Mouse (Mus musculus) kidney, adult 11 months (tissue): ENCODE data around the gene Tspan3.

Experiments used
- DNase-seq: peaks from one replicate; pipeline ENCODE4 v3.0.0; 2022

The Tspan3 gene

DNA sequence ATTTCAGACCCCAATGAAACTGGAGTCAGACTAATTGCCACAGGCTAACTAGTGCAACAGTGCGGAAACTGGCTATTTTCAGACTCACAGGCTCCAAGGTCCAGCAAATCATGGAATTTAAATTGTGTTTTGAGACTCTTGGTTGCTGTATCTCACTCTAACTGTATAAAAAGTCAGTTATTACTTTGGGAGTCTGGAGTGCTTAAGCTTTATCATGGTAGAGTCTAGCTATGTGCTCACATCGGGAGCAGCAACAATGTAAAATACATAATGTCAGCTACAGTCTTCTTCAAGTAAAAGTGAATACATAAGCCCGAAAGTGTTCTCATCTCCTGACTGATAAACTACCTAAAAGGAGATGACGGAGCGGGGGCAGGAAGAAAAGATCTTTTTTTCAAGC lies 10.7 kb downstream of the Tspan3 start:
- no peak for DNase-seq

DNA sequence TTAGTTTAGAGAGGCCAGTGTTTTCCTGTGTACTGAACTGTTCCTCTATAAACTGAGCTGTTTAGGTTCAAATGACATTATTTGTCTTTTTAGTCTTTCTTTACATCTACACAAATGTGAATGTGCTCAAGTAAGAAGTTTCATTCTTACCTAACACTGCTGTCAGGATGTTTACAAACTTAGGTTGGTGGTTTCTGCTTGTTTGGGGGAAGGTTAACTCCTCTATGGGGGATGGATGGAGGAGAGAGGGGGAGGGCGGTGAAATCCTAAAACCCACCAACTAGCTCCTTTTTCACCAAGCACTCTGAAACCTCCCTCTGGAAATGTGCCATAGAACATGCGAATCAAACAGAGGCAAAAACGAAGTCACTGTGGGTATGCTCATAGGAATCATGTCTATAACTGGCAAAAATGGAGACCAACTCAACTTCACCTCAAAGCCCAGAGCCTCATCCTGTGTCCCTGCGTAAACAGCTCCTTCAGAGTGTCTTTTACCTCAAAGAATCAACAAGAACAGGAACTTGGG lies 12.7 kb downstream of the Tspan3 start:
- no peak for DNase-seq

DNA sequence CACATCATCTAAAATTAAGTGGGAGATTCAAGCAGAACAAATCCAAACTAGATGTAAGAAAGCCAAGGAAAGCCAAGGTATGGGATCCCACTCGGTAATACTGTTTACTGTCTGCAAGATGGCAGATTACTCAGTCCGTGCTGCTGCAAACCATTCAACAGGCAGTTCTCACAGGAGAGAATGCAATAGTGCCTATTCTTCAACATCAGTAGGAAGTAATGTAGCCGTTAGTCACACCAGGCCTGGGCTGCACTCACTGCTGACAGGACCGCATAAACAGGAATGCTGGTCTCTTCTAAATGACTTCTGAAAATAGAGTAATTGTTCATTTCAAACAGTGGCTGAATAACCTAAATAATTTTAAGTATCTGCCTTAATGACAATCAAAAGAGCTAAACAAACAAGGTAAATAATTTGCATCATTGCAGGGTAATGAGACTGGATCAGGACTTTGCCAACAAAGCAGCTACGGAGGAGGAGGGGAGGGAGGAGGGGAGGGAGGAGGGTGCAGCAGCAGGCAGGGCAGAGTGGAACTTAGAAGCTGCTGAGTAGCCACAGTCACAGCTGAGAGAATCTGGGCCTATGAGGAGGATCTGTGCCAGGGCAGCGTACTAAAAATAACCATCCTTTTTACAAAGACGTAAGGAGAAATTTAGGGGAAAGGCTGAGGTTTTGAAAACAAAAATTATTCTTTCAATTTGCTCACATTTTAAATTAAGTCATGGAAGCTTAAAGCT lies 13.4 kb downstream of the Tspan3 start:
- DNase-seq = peak; percentile 68

DNA sequence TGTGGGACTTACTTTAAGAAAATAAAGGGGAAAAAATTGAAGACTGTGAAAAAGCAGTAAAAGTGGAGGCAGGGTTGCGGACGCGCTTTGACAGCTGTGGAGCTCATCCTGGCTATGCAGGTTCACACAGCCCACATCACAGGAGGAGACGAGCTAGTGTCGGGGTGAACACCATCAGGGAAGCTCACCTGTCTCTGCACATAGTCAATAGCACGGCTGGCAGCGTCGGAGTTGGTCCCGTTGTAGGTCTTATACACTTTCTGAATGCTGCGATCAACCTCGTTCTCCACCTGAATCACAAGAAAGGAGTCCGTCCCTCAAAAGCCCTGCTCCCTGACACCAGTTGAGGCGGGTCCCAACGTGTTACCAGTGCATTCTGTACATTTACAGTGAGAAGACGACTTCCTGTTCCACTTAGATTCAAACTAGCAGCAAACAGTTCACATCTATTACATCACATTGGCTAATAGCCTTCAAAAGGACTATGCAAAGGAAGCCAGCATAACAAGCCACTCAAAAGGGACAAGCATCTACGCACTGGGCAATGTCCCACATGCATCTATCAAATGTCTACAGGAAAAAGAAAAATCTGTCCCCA lies 18.9 kb downstream of the Tspan3 start:
- no peak for DNase-seq

DNA sequence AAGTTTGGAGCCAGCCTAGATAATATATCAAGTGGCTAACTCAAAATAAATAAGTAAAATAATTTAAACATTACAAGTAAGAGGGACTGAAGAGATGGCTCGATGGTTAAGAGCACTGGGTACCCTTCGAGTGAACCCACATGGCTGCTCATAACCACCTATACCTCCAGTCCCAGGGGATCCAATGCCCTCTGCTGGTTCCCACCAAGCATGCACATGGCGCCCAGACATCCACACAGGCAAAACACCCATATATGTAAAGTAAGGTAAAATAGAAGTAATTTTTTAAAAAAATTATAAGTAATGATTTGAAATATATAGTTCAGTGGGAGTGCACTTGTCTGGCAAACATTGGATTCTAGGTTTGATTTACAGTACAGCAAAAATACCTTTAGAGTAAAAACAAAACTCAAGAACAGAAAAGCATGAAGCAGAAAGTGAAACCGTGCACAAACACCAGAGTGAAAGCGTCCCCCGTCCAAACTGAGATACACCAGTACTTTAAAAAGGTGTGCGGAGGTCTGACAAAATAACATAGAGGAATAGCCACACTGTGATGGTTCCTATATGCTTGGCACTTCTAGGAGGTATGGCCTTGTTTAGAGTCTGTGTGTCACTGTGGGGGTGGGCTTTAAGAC lies 20.8 kb downstream of the Tspan3 start:
- no peak for DNase-seq

DNA sequence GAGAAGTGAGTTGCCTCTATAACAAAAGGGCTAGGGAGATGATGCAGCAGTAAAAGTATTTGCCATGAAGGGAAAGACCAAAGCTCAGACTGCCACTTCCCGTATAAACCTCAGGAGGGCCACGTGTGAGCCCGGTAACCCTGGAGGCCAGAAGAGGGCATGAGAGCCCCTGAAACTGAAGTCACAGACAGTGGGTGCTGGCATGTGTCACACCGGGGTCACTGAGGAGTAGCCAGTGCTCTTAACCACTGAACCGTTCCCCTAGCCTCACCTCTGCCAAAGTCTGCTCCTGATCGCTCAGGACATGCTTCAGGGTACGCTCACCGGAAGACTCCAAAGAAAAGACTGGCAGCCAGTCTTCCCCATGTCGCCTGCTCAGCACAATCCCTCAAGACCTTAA lies 23.5 kb downstream of the Tspan3 start:
- DNase-seq = peak; percentile 84

DNA sequence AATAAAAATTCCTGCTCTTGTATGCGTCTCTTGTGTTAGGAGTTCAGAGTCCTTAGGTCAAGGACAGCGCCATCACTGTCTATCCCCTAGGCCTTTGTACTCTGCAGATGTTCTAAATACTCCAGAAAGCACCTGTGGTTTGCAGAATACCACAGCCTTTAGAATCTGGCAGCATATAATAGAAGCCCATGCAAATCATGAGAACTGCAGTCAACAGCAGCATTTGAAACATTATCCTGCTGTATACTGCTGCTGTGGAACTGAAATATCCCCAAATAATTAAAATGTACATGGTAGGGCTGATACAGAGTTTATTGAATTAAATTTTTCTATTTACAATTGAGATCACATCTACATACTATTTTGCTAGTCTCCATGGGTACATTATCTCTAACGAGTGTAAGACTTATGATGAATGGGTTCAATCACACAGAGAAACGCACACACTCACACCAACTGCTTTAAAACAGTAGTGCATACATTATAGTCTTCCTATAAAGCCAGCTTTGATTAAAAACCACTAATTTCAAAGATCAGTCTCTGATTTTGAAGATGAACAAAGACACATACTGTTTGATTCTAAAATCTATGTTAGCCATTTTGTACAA lies 29.6 kb downstream of the Tspan3 start:
- no peak for DNase-seq

DNA sequence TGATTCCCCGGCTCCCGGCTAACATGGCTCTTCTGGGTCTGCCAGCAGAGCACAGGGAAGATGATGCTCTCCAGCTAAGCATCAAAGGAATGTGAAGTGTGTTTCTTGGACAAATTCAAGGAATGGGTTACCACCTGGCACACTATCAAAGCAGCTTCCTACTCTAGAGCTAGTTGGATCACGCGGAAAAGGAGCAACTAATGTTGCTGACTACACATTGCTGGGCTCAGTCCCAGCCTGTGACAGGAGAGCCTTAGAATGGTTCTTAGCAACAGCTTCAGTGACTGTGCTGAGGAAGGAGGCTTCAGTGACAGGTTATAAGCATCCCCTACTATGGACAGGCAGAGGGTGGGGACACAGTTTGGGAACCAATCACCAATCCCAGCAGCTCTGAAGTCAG lies 30.7 kb downstream of the Tspan3 start:
- DNase-seq = no peak

DNA sequence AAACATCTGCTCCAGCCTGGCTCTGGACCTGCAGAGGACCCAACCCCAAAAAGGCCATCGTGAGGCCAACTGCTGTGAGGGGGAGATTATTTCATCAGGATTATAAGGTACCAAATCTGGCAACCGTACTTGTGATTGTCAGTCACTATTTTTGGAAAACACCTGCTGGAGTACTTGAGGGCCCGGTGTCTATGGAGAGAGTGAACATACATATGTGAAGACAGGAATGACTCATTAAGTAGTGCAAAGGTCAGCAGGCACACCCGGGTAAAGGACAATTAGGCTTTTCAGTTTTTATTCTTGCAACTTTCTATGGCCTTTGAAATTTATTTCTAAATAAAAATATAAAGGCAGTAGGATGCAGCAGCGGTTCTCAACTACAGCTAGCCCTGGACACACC lies 31.3 kb downstream of the Tspan3 start:
- no peak for DNase-seq

DNA sequence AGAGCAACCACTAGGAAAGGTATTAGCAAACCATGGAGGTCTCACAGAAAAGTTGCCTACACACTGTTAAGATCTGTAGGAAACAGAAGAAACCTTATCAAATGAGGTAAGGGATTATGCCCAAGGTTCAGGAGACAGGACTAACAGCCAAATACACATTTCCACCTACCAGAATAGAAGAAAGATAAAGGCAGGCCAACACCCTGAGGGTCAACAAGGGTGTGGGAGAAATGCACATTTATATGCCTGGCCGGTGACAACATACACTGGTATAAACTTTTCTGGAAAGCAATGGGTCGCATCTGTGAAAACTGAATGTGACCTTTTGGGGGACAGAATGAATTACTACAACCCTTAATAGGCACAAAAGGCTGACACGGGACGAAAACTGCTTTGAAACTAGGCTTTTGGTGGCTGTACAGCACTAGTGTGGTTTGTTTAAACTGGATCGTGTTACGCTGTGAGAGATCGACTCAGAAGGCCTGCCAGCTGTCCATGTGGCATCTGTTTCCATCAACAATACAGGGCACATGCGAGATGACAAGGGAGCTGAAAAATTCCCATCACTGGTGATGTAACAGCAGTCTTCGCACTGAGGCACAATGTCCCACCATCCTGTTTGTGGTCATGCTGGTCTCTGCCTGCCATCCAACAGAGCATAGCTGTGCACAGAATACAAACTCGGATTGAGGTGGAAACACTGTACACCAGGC lies 33.3 kb downstream of the Tspan3 start:
- DNase-seq = no peak

DNA sequence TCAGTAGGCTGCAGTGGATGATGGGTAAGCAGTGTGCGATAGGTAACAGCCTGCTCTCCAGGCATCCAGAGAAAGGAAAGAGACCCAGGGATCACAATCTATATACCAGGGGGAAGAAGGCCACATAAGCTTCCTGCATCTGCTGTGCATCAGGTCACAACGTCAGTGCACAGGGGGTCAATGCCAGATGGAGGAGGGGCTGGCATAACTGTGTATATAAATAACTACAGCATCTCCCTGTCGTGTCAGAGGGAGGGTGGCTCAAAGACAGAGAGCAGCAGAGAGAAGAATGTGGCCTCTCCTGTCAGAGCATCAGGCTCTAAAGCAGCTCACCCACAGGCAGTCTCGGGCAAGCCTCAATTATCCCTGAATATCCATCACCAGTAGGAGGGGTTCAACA lies 34.7 kb downstream of the Tspan3 start:
- DNase-seq = no peak

DNA sequence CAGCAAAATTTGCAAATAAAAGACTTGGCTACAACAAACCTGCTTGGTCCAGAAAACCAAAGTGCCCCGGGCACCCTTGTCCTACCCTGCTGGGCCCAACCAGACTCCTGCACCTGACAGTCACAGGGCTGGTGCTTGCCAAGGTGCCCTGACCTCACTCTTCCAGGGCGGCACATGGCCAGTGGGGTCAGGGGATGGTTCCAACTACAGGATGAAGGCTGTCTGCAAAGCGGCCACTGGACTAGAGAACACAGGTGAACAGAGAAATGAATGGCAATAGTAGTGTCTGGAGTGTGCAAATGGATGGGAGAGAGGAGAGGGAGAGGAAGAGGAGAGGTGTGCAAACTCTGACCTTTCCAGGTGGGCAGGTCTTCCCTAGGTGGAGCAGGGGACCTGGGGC lies 35.3 kb downstream of the Tspan3 start:
- no peak for DNase-seq

DNA sequence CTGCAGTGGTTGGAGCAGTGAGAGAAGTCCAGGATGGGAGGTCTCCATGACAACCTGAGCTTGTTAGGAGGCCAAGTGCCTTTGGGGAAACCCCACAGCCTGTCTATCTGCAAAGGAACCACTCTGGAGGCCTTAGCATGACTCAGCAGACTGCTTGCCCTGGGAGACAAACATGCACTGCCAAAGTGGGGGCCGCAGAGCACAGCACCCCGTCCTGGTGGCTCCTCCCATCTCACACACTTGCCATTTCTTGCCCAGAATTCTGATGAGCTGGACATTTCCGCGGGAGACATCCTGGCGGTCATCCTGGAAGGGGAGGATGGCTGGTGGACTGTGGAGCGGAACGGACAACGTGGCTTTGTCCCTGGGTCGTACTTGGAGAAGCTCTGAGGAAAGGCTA lies 36.9 kb downstream of the Tspan3 start:
- peak; percentile 55 for DNase-seq

DNA sequence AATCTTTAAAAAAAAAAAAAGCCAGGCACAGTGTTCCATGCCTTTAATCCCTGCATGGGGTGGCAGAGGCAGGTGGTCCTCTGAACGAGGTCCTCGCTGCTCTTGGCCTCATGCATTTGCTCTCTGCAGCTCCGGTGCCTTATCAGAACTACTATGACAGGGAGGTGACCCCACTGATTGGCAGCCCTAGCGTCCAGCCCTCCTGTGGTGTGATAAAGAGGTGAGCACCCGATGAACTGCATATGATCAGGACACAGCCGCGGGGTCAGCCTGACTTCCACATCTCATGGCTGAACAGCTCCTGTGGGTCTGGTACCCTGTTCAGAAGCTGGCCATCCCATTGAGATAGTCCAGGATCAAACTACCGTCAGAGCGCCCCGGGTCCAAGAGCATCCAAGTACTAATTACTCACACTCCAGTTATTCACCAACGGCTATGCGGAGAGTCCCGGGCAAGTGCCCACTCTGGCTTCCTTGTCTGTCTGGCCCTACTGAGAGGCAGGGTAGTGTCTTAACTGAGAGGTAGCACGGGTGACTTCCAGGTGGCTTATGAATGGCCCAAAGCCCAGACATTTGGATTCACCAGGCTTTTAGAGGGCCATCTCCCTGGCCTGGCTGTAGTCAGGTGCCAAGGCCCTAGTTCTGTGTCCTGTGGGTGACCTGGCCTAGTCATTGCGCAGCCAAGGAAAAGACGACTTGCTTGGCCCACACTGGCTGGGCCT lies 38.7 kb downstream of the Tspan3 start:
- DNase-seq = no peak

DNA sequence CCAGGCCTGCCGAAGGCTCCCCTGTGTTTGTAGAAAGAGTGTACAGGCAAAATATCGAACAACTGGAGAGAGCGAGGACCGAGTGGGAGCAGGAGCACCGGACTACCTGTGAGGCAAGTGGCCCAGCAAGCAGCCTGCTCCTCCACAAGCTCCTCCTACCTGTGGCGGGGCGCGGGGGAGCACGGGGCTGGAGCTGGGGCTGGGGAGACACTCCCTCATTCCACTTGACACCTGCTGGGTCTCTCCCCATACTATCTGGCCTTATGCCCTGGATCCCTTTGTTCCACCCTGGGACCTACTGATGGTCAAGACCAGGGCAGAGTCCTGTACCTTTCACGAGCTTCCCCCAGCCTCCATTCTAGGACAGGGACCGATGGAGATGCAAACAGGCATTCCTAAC lies 40.7 kb downstream of the Tspan3 start:
- DNase-seq = no peak

DNA sequence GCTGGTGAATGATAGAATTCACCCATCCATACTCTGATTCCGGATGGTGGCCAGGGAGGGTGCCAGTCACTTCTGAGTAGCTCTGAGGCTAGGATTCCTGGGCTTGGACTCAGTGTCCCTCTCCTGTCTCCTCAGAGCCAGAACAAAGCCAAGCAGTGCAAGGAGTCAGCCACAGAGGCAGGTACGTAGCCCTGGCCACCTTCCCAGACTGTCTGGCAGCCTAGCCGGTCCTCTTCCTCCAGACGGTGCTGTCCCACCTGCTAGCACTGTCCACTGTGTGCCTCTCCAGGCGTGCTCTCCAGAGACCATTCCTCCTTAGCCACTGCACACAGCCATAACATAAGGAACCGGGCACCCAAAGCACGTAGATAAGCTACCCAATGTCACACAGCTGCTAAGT lies 41.7 kb downstream of the Tspan3 start:
- no peak for DNase-seq

DNA sequence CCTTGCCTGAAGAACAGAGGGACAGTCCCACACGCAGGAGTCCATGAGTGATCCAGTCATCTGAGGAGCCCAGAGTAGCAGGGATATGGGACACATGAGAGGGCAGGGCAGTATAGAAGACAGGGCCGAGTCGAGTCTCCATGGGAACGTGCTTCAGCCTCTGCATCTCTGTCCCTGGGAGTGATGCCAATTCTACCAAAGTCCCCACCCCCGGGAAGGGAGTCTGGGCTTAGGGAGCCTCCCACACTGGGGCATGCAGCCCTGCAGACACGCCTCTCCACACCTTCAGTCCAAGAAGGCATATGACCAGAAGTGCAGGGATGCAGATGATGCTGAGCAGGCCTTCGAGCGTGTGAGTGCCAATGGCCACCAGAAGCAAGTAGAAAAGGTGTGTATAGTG lies 42.3 kb downstream of the Tspan3 start:
- no peak for DNase-seq

DNA sequence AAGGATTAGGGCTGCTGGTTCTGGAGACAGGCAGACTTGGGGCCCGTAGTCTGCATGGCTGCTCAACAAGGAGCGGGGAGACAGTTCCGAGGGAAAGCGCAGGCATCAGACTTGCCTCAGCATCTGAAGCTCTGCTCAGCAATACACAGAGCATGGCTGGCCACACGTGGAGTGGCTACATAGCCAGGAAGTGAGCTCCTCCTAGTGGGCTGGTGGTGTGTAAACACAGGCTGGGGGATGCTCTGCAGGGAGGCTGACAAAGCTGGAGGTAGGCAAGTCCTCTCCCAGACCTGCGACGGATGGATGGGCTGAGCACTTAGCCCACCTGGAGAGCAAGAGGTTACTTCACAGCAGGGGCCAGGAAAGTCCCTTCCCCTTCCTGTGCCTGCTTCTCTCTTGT lies 44.2 kb downstream of the Tspan3 start:
- peak; percentile 49 for DNase-seq

DNA sequence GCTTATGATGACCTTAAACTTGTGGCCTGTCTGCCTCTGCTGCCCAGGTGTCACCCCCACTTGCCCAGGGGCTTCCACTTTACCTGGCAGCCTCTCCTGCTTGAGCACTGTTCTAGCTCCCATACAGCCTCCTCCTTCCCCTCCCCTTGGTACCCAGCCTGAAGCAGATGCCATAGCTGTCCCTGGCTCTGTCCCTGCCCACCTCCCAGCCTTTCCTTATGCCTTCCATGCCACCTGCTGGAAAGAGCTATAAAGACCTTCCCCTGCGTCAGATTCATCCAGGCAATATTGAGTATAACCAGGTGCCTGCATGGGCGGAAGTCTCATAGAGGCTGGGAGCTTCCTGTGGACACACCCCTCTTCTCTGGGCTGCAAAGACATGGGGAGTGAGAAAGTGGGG lies 45.6 kb downstream of the Tspan3 start:
- DNase-seq = no peak

DNA sequence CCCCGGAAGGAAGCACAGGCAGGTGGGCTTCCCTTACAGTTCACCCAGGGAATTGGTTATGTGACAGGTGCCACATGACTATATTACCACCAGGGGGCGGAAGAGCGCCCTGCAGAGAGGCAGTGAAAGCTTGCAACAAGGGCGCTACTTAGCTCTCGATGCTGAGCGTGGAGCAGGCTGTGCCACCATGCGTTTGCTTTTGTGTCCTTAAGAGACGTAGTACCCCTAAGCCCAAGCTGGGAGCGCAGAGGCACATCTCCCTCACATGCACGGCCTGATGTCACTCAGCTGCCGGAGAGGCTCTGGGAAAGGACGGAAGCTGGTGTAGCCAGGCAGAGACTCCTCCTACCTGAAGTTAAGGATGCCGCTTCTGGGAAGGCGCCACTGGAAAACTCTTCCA lies 46.7 kb downstream of the Tspan3 start:
- DNase-seq = peak; percentile 47

DNA sequence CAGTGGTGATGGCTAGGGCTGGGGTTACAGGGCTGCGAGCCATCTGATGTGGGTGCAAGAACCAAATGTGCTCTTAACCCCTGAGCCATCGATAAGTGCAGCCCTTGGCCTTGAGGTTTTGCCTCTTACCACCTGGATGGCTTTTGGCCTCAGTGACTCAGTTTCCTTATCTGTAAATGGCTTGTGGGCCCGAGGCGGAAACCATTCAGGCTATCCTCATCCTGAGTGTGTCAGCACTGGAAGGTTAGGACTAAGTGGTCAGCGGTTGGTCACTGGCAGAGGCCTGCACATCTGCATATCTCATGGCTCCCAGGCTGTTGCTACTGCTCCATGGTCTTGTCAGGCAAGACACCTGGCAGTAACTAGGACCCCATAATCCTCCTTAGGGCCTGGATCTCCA lies 47.2 kb downstream of the Tspan3 start:
- no peak for DNase-seq

DNA sequence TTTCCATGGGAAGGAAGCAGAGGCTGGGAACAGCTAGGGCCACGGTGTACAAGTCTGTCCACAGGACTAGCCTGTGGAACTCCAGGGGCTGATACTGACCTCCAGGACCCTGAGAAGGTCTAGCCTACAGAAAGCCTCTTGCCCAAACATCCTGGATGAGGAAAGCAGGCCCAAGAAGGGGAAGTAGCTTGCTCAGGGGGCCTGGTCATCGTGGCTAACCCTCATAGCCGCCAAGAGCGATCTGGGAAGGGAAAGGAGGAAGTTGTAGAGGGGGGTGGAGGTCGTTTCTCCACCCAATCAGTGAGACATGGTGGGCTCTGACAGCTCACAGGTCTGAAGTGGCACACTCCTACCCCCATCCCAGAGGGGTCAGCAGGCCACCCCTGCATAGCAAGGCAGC lies 57.1 kb downstream of the Tspan3 start:
- no peak for DNase-seq

DNA sequence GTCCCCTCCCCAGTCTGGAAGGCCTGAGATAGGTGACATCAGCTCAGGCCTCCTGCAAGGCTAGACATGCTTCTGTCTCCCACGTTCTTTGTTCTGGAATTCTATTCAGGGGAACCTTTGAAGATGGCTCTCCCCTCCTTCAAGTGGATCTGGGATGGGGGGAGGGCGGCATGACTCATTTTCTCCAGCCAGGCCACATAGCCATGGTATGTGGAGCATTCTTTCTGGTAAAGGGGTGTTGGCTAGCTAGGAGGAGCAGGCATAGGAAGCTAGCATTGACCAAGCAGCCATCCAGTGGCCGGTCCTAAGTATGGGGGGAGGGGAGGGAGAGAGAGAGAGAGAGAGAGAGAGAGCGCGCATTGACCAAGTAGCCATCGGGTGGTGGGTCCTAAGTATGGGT lies 57.8 kb downstream of the Tspan3 start:
- DNase-seq = no peak
